Mouse (Mus musculus): ENCODE measurements around the gene Dnah8. TPM values are rescaled to one million over a fixed set of nuclear protein-coding genes. Genes with fewer than 3 reads are reported as not detected.

The Dnah8 gene
- polyA plus RNA-seq, 1 experiment from 2014 or later = 0.35 TPM

DNA sequence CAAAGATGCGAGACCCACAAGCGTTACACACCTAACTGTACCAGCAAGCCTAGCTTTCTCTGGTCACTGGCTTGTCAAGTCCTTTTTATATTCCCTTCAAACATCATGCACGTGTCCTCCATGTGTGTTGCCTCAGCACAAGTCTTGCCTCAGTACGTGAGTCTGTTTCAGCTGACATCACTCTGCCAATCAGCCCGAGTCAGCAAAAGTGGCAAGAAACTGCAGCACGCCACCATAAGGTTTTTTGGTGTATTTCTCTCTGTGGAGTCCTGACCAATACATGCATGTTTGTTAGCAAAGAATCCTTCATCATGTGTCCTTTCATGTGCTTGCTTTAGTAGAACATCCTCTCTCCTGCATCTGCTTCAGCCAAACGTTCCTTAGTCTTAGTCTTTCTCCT, 200.3 kb downstream of the Dnah8 start:
- H3K4me2 ChIP-seq (replicated peaks; ENCODE audit: low read depth) = no peak overlapping the region
- no peaks in the 10 kb centered on the region for H3K4me1 ChIP-seq (replicated peaks; ENCODE audit: control insufficient read depth, insufficient read depth, low read length)
- no peak overlapping the region for H3K4me3 ChIP-seq (ENCODE audit: low read depth, low read length)
- no peak overlapping the region for H3K27ac ChIP-seq (ENCODE audit: low read depth, low read length)
- H3K27me3 ChIP-seq (replicated peaks; ENCODE audit: control insufficient read depth, insufficient read depth, low read length) = no peaks in the 10 kb centered on the region
- no peak overlapping the region for H3K9ac ChIP-seq (ENCODE audit: low read depth, low read length)
- no peaks in the 10 kb centered on the region for H3K9me3 ChIP-seq (ENCODE audit: control insufficient read depth)
- no peaks in the 10 kb centered on the region for H3K36me3 ChIP-seq (ENCODE audit: control insufficient read depth, insufficient read depth)
- 89% methylated on average over 7 of the region's 7 CpGs for WGBS
- TF ChIP-seq CTCF (IDR thresholded peaks at IDR 0.05; ENCODE audit: low read depth) = no peak
- no peak for ATAC-seq

DNA sequence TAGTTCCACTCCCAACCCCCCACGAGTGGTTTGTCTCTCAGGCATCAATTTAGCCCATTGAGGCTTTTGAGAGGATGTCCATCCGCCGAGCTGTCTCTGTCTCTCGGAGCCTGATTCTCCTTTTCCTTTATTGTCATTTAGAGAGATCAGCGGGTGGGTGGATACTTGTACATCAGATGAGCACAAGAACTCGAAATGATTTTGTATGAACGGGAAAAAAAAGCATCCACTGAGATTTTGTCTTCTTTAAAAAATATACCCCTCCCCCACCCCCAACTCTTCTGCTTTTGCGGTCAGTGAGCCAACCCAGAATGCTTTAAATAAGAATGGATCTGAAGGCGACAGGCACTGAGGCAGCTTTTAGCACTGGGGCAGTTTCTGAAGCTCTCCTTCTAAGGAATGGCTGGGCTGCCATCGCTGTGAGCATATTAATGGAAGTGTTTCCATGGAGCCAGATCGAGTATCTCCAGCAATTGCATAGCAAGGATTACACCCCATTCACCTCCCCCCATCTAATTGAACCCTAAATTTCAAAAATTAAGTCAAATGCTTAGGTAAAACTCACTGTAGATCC, 201.7 kb downstream of the Dnah8 start:
- Histone ChIP-seq H3K9me3 (ENCODE audit: control insufficient read depth) (no peaks in the 10 kb centered on the region), H3K27me3 (replicated peaks; ENCODE audit: control insufficient read depth, insufficient read depth, low read length) (no peaks in the 10 kb centered on the region), H3K4me2 (replicated peaks; ENCODE audit: low read depth) (no peak overlapping the region), H3K4me1 (replicated peaks; ENCODE audit: control insufficient read depth, insufficient read depth, low read length) (no peaks in the 10 kb centered on the region), H3K27ac (ENCODE audit: low read depth, low read length) (no peak overlapping the region), H3K4me3 (ENCODE audit: low read depth, low read length) (no peak overlapping the region), H3K9ac (ENCODE audit: low read depth, low read length) (no peak overlapping the region), H3K36me3 (ENCODE audit: control insufficient read depth, insufficient read depth) (no peaks in the 10 kb centered on the region)
- no peak for TF ChIP-seq CTCF (IDR thresholded peaks at IDR 0.05; ENCODE audit: low read depth)
- WGBS = 66% methylated on average over 11 of the region's 11 CpGs
- no peak for ATAC-seq

DNA sequence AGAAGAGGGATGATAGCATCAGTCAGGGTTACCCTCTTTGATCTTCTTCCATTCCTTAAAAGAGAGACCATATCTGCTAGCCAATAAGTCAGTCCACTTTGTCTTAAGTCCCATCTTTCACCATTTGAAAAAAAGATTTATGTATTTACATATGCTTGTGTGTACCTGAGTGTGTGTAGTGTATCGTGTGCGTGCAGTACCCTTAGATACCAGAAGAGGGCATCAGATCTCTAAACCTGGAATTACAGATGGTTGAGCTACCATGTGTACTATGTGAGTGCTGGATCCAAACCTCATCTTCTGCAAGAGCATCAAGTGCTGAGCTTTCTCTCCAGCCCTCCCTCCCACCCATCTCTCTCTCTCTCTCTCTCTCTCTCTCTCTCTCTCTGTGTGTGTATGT, 207.0 kb downstream of the Dnah8 start:
- Histone ChIP-seq H3K4me3 (ENCODE audit: low read depth, low read length) (no peak overlapping the region), H3K27ac (ENCODE audit: low read depth, low read length) (no peak overlapping the region), H3K9me3 (ENCODE audit: control insufficient read depth) (no peaks in the 10 kb centered on the region), H3K4me2 (replicated peaks; ENCODE audit: low read depth) (no peak overlapping the region), H3K4me1 (replicated peaks; ENCODE audit: control insufficient read depth, insufficient read depth, low read length) (no peaks in the 10 kb centered on the region), H3K9ac (ENCODE audit: low read depth, low read length) (no peak overlapping the region), H3K36me3 (ENCODE audit: control insufficient read depth, insufficient read depth) (no peaks in the 10 kb centered on the region), H3K27me3 (replicated peaks; ENCODE audit: control insufficient read depth, insufficient read depth, low read length) (no peaks in the 10 kb centered on the region)
- ATAC-seq = no peak
- 95% methylated on average over 2 of the region's 2 CpGs for WGBS
- TF ChIP-seq CTCF (IDR thresholded peaks at IDR 0.05; ENCODE audit: low read depth) = peak; percentile 18; the same call in 1 of the 2 replicates

DNA sequence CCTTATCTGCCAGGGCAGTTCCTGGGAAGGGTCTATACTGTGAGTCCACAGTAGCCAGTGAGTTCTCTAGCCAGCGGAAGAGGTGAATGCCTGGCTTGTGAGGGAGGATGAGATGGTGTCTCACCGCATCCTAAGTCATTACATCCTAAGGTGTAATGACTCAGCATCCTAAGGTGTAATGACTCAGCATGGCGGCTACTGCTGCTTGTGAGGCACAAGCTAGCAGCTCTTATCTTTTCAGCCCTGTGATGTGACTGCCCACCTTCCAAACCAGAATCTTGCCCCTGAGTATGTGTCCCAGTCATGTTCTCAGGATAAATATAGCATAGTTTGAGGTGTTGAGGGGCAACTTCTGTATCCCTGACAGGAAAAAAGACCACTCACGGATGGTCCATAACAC, 211.3 kb downstream of the Dnah8 start:
- no peak overlapping the region for H3K9ac ChIP-seq (ENCODE audit: low read depth, low read length)
- no peak for ATAC-seq
- H3K36me3 ChIP-seq (ENCODE audit: control insufficient read depth, insufficient read depth) = no peaks in the 10 kb centered on the region
- no peak for TF ChIP-seq CTCF (IDR thresholded peaks at IDR 0.05; ENCODE audit: low read depth)
- WGBS = 92% methylated on average over 4 of the region's 4 CpGs
- no peaks in the 10 kb centered on the region for H3K4me1 ChIP-seq (replicated peaks; ENCODE audit: control insufficient read depth, insufficient read depth, low read length)
- H3K4me2 ChIP-seq (replicated peaks; ENCODE audit: low read depth) = no peak overlapping the region
- no peak overlapping the region for H3K4me3 ChIP-seq (ENCODE audit: low read depth, low read length)
- no peak overlapping the region for H3K27ac ChIP-seq (ENCODE audit: low read depth, low read length)
- H3K9me3 ChIP-seq (ENCODE audit: control insufficient read depth) = no peaks in the 10 kb centered on the region
- no peaks in the 10 kb centered on the region for H3K27me3 ChIP-seq (replicated peaks; ENCODE audit: control insufficient read depth, insufficient read depth, low read length)

DNA sequence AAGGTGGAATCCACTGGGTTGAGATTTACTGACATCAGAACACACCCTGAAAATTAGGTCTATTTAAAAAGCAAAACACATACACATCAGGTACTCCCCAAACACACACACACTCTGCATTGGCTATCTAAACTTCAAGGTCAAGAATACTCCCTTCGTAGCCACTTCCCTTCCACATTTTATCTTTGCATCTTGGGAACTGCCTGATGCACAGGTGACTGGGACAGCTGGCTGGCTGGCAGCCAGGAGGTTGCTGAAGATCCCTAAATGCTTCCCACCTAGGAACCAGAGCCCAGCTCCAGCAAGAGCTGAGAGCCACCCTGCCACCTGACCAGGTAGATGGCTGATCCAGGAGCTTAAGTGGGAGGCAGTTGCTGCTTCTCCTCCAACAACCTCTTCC, 212.9 kb downstream of the Dnah8 start:
- H3K9ac ChIP-seq (ENCODE audit: low read depth, low read length) = no peak overlapping the region
- no peak overlapping the region for H3K4me2 ChIP-seq (replicated peaks; ENCODE audit: low read depth)
- no peaks in the 10 kb centered on the region for H3K27me3 ChIP-seq (replicated peaks; ENCODE audit: control insufficient read depth, insufficient read depth, low read length)
- H3K36me3 ChIP-seq (ENCODE audit: control insufficient read depth, insufficient read depth) = no peaks in the 10 kb centered on the region
- no peak overlapping the region for H3K4me3 ChIP-seq (ENCODE audit: low read depth, low read length)
- ATAC-seq = no peak
- H3K27ac ChIP-seq (ENCODE audit: low read depth, low read length) = no peak overlapping the region
- 59% methylated on average over 1 of the region's 1 CpGs for WGBS
- no peak for TF ChIP-seq CTCF (IDR thresholded peaks at IDR 0.05; ENCODE audit: low read depth)
- no peaks in the 10 kb centered on the region for H3K4me1 ChIP-seq (replicated peaks; ENCODE audit: control insufficient read depth, insufficient read depth, low read length)
- no peaks in the 10 kb centered on the region for H3K9me3 ChIP-seq (ENCODE audit: control insufficient read depth)

DNA sequence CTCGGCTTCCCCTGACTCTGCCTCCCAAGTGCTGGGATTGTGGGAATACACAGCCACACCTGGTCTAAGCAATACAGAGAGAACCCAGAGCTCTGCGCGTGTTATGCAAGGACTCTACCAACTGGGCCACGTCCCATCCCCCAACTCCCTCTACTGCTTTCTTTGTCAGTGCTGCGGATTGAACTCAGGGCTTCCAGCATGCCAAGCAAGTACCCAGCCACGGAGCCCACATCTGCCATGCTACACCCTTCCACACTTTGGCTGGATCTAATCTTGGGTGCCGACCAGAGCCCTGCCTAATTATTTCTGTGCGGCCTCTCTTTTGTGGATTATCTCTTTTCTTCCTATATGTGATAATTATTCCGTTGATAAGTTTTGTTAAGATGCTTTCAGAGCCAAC, 215.9 kb downstream of the Dnah8 start:
- TF ChIP-seq CTCF (IDR thresholded peaks at IDR 0.05; ENCODE audit: low read depth) = no peak
- Histone ChIP-seq H3K9me3 (ENCODE audit: control insufficient read depth) (no peaks in the 10 kb centered on the region), H3K9ac (ENCODE audit: low read depth, low read length) (no peak overlapping the region), H3K4me1 (replicated peaks; ENCODE audit: control insufficient read depth, insufficient read depth, low read length) (no peaks in the 10 kb centered on the region), H3K36me3 (ENCODE audit: control insufficient read depth, insufficient read depth) (no peaks in the 10 kb centered on the region), H3K27me3 (replicated peaks; ENCODE audit: control insufficient read depth, insufficient read depth, low read length) (no peaks in the 10 kb centered on the region), H3K4me3 (ENCODE audit: low read depth, low read length) (no peak overlapping the region), H3K4me2 (replicated peaks; ENCODE audit: low read depth) (no peak overlapping the region), H3K27ac (ENCODE audit: low read depth, low read length) (no peak overlapping the region)
- 79% methylated on average over 9 of the region's 9 CpGs for WGBS
- no peak for ATAC-seq

DNA sequence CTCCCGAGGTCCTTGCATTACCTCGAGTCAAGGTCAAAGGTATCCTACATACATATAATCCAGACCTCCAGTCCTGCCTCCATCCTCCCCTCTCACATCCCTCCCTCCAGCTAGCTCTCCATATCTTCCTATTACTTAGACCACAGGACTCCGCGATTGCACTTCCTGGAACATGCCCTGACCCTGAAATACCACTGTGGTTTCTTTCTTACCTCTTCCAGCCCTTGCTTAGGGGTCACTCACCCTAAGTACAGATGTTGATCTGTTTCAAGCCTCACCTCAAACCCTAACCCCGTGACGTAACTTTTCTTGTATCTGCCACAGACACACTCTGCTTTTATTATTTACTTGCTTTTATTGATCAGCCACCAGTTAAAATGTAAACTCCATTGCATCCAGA, 218.2 kb downstream of the Dnah8 start:
- no peak for ATAC-seq
- no peaks in the 10 kb centered on the region for H3K27me3 ChIP-seq (replicated peaks; ENCODE audit: control insufficient read depth, insufficient read depth, low read length)
- 58% methylated on average over 6 of the region's 6 CpGs for WGBS
- H3K4me1 ChIP-seq (replicated peaks; ENCODE audit: control insufficient read depth, insufficient read depth, low read length) = no peaks in the 10 kb centered on the region
- no peak overlapping the region for H3K4me3 ChIP-seq (ENCODE audit: low read depth, low read length)
- TF ChIP-seq CTCF (IDR thresholded peaks at IDR 0.05; ENCODE audit: low read depth) = no peak
- H3K4me2 ChIP-seq (replicated peaks; ENCODE audit: low read depth) = no peak overlapping the region
- H3K36me3 ChIP-seq (ENCODE audit: control insufficient read depth, insufficient read depth) = no peaks in the 10 kb centered on the region
- no peaks in the 10 kb centered on the region for H3K9me3 ChIP-seq (ENCODE audit: control insufficient read depth)
- H3K9ac ChIP-seq (ENCODE audit: low read depth, low read length) = no peak overlapping the region
- H3K27ac ChIP-seq (ENCODE audit: low read depth, low read length) = no peak overlapping the region
